Mouse (Mus musculus) embryonic facial prominence, embryonic 15.5 days (tissue): ENCODE data around the gene Gstp1. TPM values are rescaled to one million over a fixed set of nuclear protein-coding genes. Genes with fewer than 3 reads are reported as not detected.

Experiments
- ATAC-seq: fragments of 200-750 bp; cut with Nextera tagmentation; 2 replicates; pipeline ENCODE4 v1.8.0; 2017; ENCODE audit warnings: low read depth, moderate TSS enrichment; ENCODE audit not compliant: insufficient number of reproducible peaks, low FRiP score, low TSS enrichment
- H3K27ac ChIP-seq: fragments of 300-500 bp; sonication (generic); replicated peaks from 2 replicates; pipeline ENCODE4 v1.5.1; 2015; ENCODE audit warnings: mild to moderate bottlenecking, inconsistent platforms
- H3K27me3 ChIP-seq: fragments of 300-500 bp; sonication (generic); 2 replicates; pipeline ENCODE4 v1.6.1; 2015; ENCODE audit warnings: inconsistent platforms
- H3K36me3 ChIP-seq: fragments of 300-500 bp; sonication (generic); 2 replicates; pipeline ENCODE4 v1.6.1; 2015; ENCODE audit warnings: mild to moderate bottlenecking, inconsistent platforms
- H3K4me1 ChIP-seq: fragments of 300-500 bp; sonication (generic); 2 replicates; pipeline ENCODE4 v1.6.1; 2015; ENCODE audit warnings: inconsistent platforms
- H3K4me2 ChIP-seq: fragments of 300-500 bp; sonication (generic); replicated peaks from 2 replicates; pipeline ENCODE4 v1.6.1; 2015; ENCODE audit warnings: mild to moderate bottlenecking, inconsistent platforms
- H3K4me3 ChIP-seq: fragments of 300-500 bp; sonication (generic); replicated peaks from 2 replicates; pipeline ENCODE4 v1.5.1; 2015; ENCODE audit warnings: mild to moderate bottlenecking, inconsistent platforms
- H3K9ac ChIP-seq: fragments of 300-500 bp; sonication (generic); 2 replicates; pipeline ENCODE4 v1.6.1; 2015; ENCODE audit warnings: inconsistent platforms
- H3K9me3 ChIP-seq: fragments of 300-500 bp; sonication (generic); replicated peaks from 2 replicates; pipeline ENCODE4 v1.6.1; 2016; ENCODE audit warnings: inconsistent platforms
- WGBS: fragments of 180-500 bp; shearing (Covaris S2); methylation state at CpG from one replicate; pipeline ENCODE4 v1.1.7; 2015; 5-methylcytosine and 5-hydroxymethylcytosine counted together
- polyA plus RNA-seq: library from polyadenylated mRNA; unstranded; fragments of >200 nt; fragmentation: Nextera tagmentation; extraction: Ambion mirVana; gene quantifications from 2 replicates; pipeline ENCODE4 v1.2.1, GENCODE M21; 2015

The Gstp1 gene
- polyA plus RNA-seq, 1 experiment from 2014 or later, result 558 TPM

DNA sequence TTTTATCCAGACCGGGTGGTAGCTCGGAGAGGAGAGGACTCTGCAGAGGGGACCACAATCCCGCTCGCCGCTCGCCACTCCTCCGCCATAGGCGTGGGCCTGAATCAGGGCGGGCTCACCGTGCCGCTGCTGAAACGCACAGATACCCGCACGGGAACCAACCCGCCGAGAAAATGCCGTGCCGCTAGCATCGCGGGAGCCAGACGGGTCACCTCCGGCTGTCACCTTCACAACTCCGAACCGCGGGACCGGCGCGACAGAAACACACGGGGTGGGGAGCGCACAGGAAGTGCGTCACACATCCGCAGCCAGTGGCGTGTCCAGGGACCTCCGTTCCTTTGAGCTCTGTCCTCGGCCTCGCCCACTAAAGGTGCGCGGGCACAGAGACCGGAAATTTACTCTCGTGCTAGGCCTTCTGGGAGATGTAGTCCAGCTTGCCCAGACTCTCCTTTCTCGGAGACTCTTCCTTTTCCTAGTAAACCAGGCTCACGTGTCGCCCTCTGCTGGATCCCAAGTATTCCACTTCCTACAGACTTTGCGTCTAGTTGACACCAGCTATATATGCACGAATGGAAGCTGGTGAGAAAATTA is 25.3 kb downstream of the Gstp1 start, which contains the start of gene Ndufv1:
TSS of gene Ndufv1 (minus strand) at position 375 of the 591 bp plus-strand sequence.
- under 1% methylated on average over 45 of the region's 45 CpGs for WGBS
- H3K9me3 ChIP-seq, result no peaks in the 10 kb centered on the region

DNA sequence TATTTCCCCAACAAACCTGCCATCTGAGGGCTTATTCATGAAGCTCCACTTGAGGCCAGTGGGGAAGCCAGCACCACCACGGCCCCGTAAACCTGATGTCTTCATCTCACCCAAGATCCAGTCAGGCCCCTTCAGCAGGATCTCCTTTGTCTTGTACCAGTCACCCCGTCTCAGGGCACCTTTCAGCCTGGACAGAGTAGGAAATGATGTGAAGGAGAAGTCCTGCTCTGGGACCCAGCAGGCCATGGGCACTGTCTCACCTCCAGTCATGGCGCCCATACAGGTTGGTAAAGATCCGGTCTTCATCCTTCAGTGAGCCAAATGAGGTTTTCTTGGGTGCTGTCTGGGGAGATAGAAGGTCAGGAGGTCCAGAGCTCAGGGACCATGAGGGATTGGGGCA is 26.7 kb downstream of the Gstp1 start:
- peaks cover 16% of the 10 kb centered on the region for H3K4me1 ChIP-seq
- H3K27ac ChIP-seq, result no peak overlapping the region
- no peaks in the 10 kb centered on the region for H3K27me3 ChIP-seq
- H3K4me3 ChIP-seq, result no peak overlapping the region
- H3K9me3 ChIP-seq, result no peaks in the 10 kb centered on the region
- ATAC-seq, result no peak
- no peak overlapping the region for H3K4me2 ChIP-seq
- H3K36me3 ChIP-seq, result peaks cover 44% of the 10 kb centered on the region
- no peak overlapping the region for H3K9ac ChIP-seq
- WGBS, result 93% methylated on average over 5 of the region's 5 CpGs

More for the DNA sequence above, 25.3 kb downstream of the Gstp1 start, which contains the start of gene Ndufv1:
- H3K27me3 ChIP-seq, result no peaks in the 10 kb centered on the region
- H3K4me1 ChIP-seq, result peaks cover 16% of the 10 kb centered on the region
- peak within 1 kb of the TSS; percentile 95 for H3K4me3 ChIP-seq
- ATAC-seq, result peak; percentile 99
- H3K4me2 ChIP-seq, result peak within 1 kb of the TSS; percentile 67
- peak within 1 kb of the TSS; percentile 83 for H3K9ac ChIP-seq
- H3K27ac ChIP-seq, result peak within 1 kb of the TSS; percentile 65
- H3K36me3 ChIP-seq, result peaks cover 29% of the 10 kb centered on the region

DNA sequence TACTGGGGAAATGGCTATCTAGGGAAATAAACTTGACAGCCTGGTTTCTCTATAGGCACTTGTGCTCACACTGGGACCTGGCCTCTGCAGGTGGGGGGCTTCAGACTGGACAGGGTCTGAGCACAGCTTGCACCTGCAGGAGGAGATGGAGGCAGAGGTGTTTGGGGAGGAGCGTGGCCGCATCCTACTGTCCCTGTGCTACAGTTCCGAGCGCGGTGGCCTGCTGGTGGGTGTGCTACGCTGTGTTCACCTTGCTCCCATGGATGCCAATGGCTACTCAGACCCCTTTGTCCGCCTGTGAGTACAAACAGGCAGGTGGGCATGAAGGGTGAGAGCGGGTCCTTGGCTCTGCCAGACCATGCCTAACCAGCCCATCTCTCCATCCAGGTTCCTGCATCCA is 31.8 kb downstream of the Gstp1 start:
- Histone ChIP-seq H3K4me2 (no peak overlapping the region), H3K27me3 (no peaks in the 10 kb centered on the region), H3K36me3 (peaks cover 55% of the 10 kb centered on the region), H3K9ac (no peak overlapping the region), H3K9me3 (no peaks in the 10 kb centered on the region), H3K4me3 (no peak overlapping the region), H3K4me1 (peaks cover 11% of the 10 kb centered on the region), H3K27ac (no peak overlapping the region)
- no peak for ATAC-seq
- WGBS, result 94% methylated on average over 8 of the region's 8 CpGs

DNA sequence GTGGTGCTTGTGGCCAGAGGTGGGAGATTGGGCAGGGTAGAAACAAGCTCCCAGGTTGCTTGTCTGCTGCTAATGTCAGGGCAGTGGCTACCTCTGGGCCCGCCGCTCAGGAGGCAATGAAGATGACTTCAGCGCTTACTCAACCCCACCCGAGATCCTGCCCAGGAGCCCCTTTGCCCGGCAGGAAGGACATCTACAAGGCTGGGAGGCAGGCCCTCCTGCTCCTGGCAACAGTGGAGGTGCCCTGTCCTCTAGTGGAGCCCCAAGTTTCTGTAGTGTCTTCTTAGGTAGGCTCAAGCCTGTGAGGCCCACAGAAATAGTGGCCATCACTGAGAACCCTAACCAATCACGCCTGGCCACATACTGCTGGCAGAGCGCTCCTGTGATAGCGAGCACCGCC is 32.7 kb downstream of the Gstp1 start:
- Histone ChIP-seq H3K27ac (no peak overlapping the region), H3K4me2 (no peak overlapping the region), H3K27me3 (no peaks in the 10 kb centered on the region), H3K36me3 (peaks cover 51% of the 10 kb centered on the region), H3K4me3 (no peak overlapping the region), H3K4me1 (peaks cover 11% of the 10 kb centered on the region), H3K9me3 (no peaks in the 10 kb centered on the region), H3K9ac (no peak overlapping the region)
- WGBS, result 87% methylated on average over 9 of the region's 9 CpGs
- ATAC-seq, result no peak

DNA sequence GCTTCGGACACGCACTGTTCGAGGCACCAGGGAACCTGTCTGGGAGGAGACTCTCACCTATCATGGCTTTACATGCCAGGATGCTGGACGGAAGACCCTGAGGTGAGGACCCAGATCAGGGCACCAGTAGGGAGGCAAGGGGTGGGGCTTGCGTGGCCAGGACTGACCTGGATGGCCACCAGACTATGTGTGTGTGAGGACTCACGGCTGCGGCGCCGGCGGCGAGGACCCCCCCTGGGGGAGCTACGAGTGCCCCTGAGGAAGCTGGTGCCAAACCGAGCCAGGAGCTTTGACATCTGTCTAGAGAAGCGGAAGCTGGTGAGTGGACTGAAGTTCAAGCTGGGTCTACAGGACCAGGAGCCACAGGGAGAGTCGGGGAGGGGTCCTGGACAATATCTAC is 33.5 kb downstream of the Gstp1 start:
- Histone ChIP-seq H3K4me3 (no peak overlapping the region), H3K36me3 (peaks cover 44% of the 10 kb centered on the region), H3K9ac (no peak overlapping the region), H3K4me2 (no peak overlapping the region), H3K4me1 (peaks cover 18% of the 10 kb centered on the region), H3K9me3 (no peaks in the 10 kb centered on the region), H3K27me3 (no peaks in the 10 kb centered on the region), H3K27ac (no peak overlapping the region)
- WGBS, result 84% methylated on average over 15 of the region's 15 CpGs
- ATAC-seq, result no peak

DNA sequence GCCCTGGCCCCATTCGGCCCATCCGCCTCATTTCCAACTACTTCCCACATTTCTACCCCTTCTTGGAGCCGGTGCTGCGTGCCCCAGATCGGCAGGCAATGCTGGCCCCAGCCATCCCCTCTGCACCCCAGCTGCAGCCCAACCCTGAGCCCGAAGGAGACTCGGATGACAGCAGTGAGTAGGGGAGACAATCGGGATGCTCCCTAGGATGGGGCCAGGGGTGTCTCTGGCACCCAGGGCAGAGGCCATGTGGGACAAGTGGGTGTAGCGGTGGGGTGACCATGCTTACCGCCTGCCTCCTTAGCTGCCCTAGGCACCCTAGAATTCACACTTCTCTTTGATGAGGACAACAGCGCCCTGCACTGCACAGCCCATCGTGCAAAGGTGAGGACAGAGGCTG is 34.1 kb downstream of the Gstp1 start:
- ATAC-seq, result no peak
- Histone ChIP-seq H3K4me1 (peaks cover 23% of the 10 kb centered on the region), H3K36me3 (peaks cover 37% of the 10 kb centered on the region), H3K27me3 (no peaks in the 10 kb centered on the region), H3K9ac (no peak overlapping the region), H3K9me3 (no peaks in the 10 kb centered on the region), H3K4me3 (no peak overlapping the region), H3K27ac (no peak overlapping the region), H3K4me2 (no peak overlapping the region)
- 79% methylated on average over 12 of the region's 12 CpGs for WGBS

DNA sequence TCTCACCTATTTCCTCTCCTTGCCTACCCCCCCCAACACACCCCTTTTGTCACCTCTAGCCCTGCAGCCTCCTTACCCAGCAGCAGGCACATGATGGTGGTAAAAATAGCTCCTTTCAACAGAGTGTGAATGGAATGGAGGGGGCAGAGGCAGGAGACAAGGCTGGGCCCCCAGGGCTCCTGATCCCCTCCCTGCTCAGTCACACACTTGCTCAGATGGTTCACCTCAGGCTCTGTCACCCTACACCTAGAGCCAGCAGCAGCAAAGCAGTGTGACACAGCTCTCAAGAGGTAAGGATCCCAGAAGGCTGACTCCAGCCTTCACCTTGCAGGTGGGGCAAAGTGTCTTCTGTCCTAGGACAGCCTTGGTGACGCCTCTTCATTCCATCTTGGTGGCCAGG is 34.7 kb downstream of the Gstp1 start, which contains the start of gene Doc2g:
TSS of gene Doc2g (plus strand) at position 202 of the 400 bp plus-strand sequence.
- WGBS, result 76% methylated on average over 1 of the region's 1 CpGs
- no peak within 1 kb of the TSS for H3K27ac ChIP-seq
- H3K4me1 ChIP-seq, result peaks cover 23% of the 10 kb centered on the region
- H3K4me2 ChIP-seq, result no peak within 1 kb of the TSS
- no peaks in the 10 kb centered on the region for H3K9me3 ChIP-seq
- H3K9ac ChIP-seq, result no peak within 1 kb of the TSS
- H3K4me3 ChIP-seq, result no peak within 1 kb of the TSS
- H3K27me3 ChIP-seq, result no peaks in the 10 kb centered on the region
- ATAC-seq, result no peak
- H3K36me3 ChIP-seq, result peaks cover 31% of the 10 kb centered on the region

DNA sequence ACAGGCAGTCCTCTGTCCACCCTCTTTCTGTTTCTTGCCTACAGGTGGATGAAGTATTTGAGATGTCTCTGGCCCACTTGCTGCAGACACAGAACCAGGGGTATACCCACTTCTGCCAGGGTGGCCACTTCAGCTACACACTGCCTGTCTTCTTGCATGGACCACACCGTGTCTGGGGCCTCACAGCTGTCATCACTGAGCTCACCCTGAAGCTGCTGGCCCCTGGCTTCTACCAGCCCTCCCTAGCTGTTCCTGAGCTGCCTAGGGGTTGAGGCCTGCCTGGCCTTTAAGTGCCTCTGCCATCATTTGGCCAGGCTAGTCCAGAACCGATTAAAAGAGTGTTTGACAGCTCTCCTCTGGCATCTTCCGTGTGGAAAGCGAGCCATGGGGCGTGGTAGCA is 36.0 kb downstream of the Gstp1 start:
- no peak for ATAC-seq
- WGBS, result 82% methylated on average over 5 of the region's 5 CpGs
- Histone ChIP-seq H3K36me3 (peaks cover 18% of the 10 kb centered on the region), H3K4me1 (peaks cover 23% of the 10 kb centered on the region), H3K9me3 (no peaks in the 10 kb centered on the region), H3K27me3 (no peaks in the 10 kb centered on the region), H3K27ac (no peak overlapping the region), H3K4me3 (no peak overlapping the region), H3K9ac (no peak overlapping the region), H3K4me2 (no peak overlapping the region)

DNA sequence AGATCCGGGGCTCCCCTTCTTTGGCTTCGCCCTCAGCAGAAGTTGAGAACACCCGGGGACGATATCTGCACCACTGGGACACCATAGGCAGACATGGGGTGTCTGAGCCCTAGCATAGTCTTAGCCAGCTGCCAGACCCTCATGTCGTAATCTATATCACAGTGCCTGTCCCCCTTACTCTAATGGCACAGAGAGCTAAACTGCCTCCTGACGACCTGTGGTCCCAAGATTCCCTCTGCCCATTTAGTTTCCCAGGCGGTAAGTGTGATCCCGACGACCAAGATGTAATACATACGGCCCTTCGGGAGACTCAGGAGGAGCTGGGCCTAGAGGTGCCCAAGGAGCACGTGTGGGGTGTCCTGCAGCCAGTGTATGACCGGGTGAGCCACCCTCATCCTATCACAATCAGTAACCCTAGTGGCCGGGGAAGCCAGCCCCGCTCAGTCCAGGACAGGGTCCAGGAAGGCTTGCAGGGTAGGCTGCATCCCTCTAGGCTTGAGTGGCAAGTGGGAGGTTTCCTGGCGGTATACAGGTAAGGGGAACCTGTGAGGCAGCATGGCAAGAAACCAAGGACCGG is 36.7 kb downstream of the Gstp1 start:
- H3K27me3 ChIP-seq, result no peaks in the 10 kb centered on the region
- H3K9ac ChIP-seq, result peak overlapping the region; percentile 74
- ATAC-seq, result no peak
- H3K4me2 ChIP-seq, result peak overlapping the region; percentile 81
- H3K9me3 ChIP-seq, result no peaks in the 10 kb centered on the region
- peaks cover 23% of the 10 kb centered on the region for H3K4me1 ChIP-seq
- WGBS, result 14% methylated on average over 17 of the region's 17 CpGs
- peak overlapping the region; percentile 96 for H3K27ac ChIP-seq
- peak overlapping the region; percentile 66 for H3K4me3 ChIP-seq
- peaks cover 11% of the 10 kb centered on the region for H3K36me3 ChIP-seq

DNA sequence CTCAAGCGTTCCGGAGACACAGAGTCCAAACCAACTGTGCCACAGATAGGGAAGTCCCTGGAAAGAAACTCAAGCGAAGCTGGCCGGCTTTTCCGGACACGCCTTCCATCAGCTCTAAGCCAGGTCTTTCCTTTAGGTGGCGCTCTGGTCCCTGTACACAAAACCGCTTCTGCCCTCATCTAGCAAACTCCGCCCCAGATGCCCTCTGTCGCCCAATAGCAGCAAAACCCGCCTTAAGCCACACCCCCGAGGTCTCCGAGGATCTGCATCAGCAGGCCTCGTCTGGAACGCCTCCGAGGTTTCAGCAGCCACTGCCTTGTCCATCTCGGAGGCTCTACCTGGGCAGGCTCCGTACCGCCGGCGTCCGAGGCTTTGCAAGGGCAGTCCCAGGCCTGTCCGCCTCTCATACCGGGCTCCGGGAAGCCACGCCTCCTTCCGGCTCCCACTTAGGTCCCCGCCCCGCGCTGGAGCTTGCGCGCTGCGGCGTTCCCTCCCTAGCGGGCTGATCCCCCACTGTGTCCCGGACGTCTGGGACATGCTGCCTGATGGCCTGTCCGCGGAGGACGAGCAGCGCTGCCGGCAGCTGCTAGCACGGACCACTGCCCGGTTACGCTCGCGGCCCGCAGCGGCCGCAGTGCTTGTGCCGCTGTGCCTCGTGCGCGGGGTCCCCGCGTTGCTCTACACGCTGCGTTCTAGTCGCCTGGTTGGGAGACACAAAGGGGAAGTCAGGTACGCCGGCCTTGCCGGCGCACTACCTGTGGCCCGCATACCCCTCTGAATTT is 37.5 kb downstream of the Gstp1 start, which contains the start of the genes Nudt8 and Gm49405:
TSS of gene Nudt8 (plus strand) at position 462 of the 782 bp plus-strand sequence.
TSS of gene Gm49405 (plus strand) at position 508 of the 782 bp plus-strand sequence.
- under 1% methylated on average over 64 of the region's 64 CpGs for WGBS
- Histone ChIP-seq H3K36me3 (0 out of 2 replicates have a peak, but pooled peaks cover 5% of the 10 kb centered on the region), H3K4me3 (peak within 1 kb of the TSS; percentile 66), H3K4me2 (peak within 1 kb of the TSS; percentile 81), H3K4me1 (peaks cover 23% of the 10 kb centered on the region), H3K9ac (peak within 1 kb of the TSS; percentile 74), H3K27me3 (no peaks in the 10 kb centered on the region), H3K27ac (peak within 1 kb of the TSS; percentile 96), H3K9me3 (no peaks in the 10 kb centered on the region)
- ATAC-seq, result peak; percentile 90

DNA sequence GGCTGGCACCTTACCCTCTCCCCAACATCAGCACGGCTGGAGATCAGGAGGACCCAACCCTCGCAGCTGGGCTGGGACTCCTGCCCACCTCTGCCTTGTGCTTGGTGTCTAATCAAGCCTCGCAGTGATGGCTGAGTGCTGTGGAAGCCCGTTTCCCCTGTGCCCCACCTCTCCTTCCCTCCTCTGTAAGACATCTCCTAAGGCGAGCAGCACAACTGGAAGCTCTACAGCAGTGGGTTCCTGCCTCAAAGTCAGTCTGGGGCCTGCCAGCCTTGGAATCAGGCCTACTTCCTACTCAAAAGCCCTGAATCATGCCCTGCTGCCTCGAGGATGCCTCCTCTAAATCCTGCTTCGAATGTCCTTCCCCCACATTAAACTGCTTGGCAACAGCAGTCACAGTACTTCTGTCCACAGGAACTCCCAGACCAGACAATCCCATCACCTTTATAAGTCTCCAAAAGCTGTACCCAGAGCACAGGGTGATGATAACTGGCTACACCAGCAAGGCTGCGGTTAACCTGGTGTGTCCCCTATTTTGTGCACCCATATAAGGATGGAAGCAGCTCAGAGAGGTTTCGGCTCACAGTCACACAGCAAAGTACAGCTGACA is 38.6 kb downstream of the Gstp1 start:
- 81% methylated on average over 9 of the region's 9 CpGs for WGBS
- Histone ChIP-seq H3K4me2 (peak overlapping the region; percentile 81), H3K9ac (no peak overlapping the region)

More for the DNA sequence above, 38.6 kb downstream of the Gstp1 start:
- H3K4me1 ChIP-seq, result peaks cover 23% of the 10 kb centered on the region
- no peak overlapping the region for H3K27ac ChIP-seq
- H3K4me3 ChIP-seq, result peak overlapping the region; percentile 66
- H3K27me3 ChIP-seq, result no peaks in the 10 kb centered on the region
- no peaks in the 10 kb centered on the region for H3K36me3 ChIP-seq
- no peak for ATAC-seq
- H3K9me3 ChIP-seq, result no peaks in the 10 kb centered on the region
